Mouse (Mus musculus) forebrain, postnatal 0 days (tissue): ENCODE measurements at regions not wholly inside any gene's neighbourhood (a gene's known extent, or its start where the extent isn't known, plus 50 kb on each side); places are given as distances from the start of the nearest gene placed in this dataset.

ENCODE experiments used
- ATAC-seq: fragments of 200-750 bp; cut with Nextera tagmentation; 2 replicates; pipeline ENCODE4 v1.8.0; 2017; ENCODE audit warnings: mild to moderate bottlenecking, moderate library complexity
- DNase-seq: peaks from one replicate; pipeline ENCODE4 v3.0.0-alpha.2; 2015
- H3K27ac ChIP-seq: fragments of 300-500 bp; sonication (generic); 2 replicates; pipeline ENCODE4 v1.5.1; 2014; ENCODE audit warnings: low read depth, mild to moderate bottlenecking, antibody characterized with exemption, low read length, moderate library complexity, mixed read lengths
- H3K27me3 ChIP-seq: fragments of 300-500 bp; sonication (generic); 2 replicates; pipeline ENCODE4 v1.6.1; 2014; ENCODE audit warnings: mild to moderate bottlenecking, low read length, mixed read lengths; ENCODE audit not compliant: insufficient read depth
- H3K36me3 ChIP-seq: fragments of 300-500 bp; sonication (generic); 2 replicates; pipeline ENCODE4 v1.6.1; 2014; ENCODE audit warnings: mild to moderate bottlenecking, moderate library complexity; ENCODE audit not compliant: insufficient read depth
- H3K4me1 ChIP-seq: fragments of 300-500 bp; sonication (generic); 2 replicates; pipeline ENCODE4 v1.6.1; 2014; ENCODE audit warnings: antibody characterized with exemption; ENCODE audit not compliant: insufficient read depth
- H3K4me2 ChIP-seq: fragments of 300-500 bp; sonication (generic); 2 replicates; pipeline ENCODE4 v1.6.1; 2014; ENCODE audit warnings: low read depth, mild to moderate bottlenecking, moderate library complexity
- H3K4me3 ChIP-seq: fragments of 300-500 bp; sonication (generic); 2 replicates; pipeline ENCODE4 v1.5.1; 2014; ENCODE audit warnings: low read depth, low read length, mixed read lengths
- H3K9ac ChIP-seq: fragments of 300-500 bp; sonication (generic); 2 replicates; pipeline ENCODE4 v1.6.1; 2014; ENCODE audit warnings: mild to moderate bottlenecking
- H3K9me3 ChIP-seq: fragments of 300-500 bp; sonication (generic); 2 replicates; pipeline ENCODE4 v1.6.1; 2016; ENCODE audit warnings: low read length
- CTCF ChIP-seq: sonication (generic); IDR thresholded peaks from 2 replicates; pipeline ENCODE4 v1.5.1; 2016; ENCODE audit warnings: antibody characterized with exemption, control low read depth, low read depth
- WGBS: fragments of 180-500 bp; shearing (Covaris S2); extraction: QIAGEN DNeasy Blood & Tissue Kit; methylation state at CpG from one replicate; pipeline ENCODE4 v1.1.7; 2014; 5-methylcytosine and 5-hydroxymethylcytosine counted together

GRCm38 (mm10) chr5:146677151-146677515, 92.1 kb upstream of the Gpr12 start:
- DNase-seq (no peak), ATAC-seq (no peak)
- no peaks in the 10 kb centered on the region; the same call in none of the 2 replicates for H3K27me3 ChIP-seq
- no peak overlapping the region for H3K27ac ChIP-seq
- no peaks in the 10 kb centered on the region for H3K4me1 ChIP-seq
- H3K4me2 ChIP-seq, result no peak overlapping the region
- H3K9me3 ChIP-seq, result 0 out of 2 replicates have a peak, but pooled peaks cover 5% of the 10 kb centered on the region
- no peaks in the 10 kb centered on the region for H3K36me3 ChIP-seq
- H3K9ac ChIP-seq, result no peak overlapping the region
- no peak for TF ChIP-seq CTCF
- WGBS, result 70% methylated on average over 8 of the region's 8 CpGs
- H3K4me3 ChIP-seq, result no peak overlapping the region

GRCm38 (mm10) chr5:146676470-146677150, 91.6 kb upstream of the Gpr12 start:
- no peak for ATAC-seq
- Histone ChIP-seq H3K9me3 (0 out of 2 replicates have a peak, but pooled peaks cover 5% of the 10 kb centered on the region), H3K4me1 (no peaks in the 10 kb centered on the region), H3K4me3 (no peak overlapping the region), H3K27me3 (no peaks in the 10 kb centered on the region; the same call in none of the 2 replicates), H3K36me3 (no peaks in the 10 kb centered on the region), H3K27ac (no peak overlapping the region), H3K4me2 (no peak overlapping the region), H3K9ac (no peak overlapping the region)
- WGBS, result 83% methylated on average over 12 of the region's 12 CpGs
- no peak for TF ChIP-seq CTCF
- no peak for DNase-seq

GRCm38 (mm10) chr5:146675887-146676277, 90.8 kb upstream of the Gpr12 start:
- Histone ChIP-seq H3K4me3 (no peak overlapping the region), H3K9me3 (0 out of 2 replicates have a peak, but pooled peaks cover 5% of the 10 kb centered on the region), H3K27me3 (no peaks in the 10 kb centered on the region; the same call in none of the 2 replicates), H3K4me2 (no peak overlapping the region), H3K27ac (no peak overlapping the region), H3K9ac (no peak overlapping the region), H3K4me1 (no peaks in the 10 kb centered on the region), H3K36me3 (no peaks in the 10 kb centered on the region)
- no peak for TF ChIP-seq CTCF
- 74% methylated on average over 4 of the region's 4 CpGs for WGBS
- ATAC-seq (no peak), DNase-seq (no peak)

- peak; percentile 71 for DNase-seq
- H3K9me3 ChIP-seq, result 0 out of 2 replicates have a peak, but pooled peaks cover 5% of the 10 kb centered on the region
- H3K27ac ChIP-seq, result no peak overlapping the region
- no peak overlapping the region for H3K9ac ChIP-seq
- no peaks in the 10 kb centered on the region; the same call in none of the 2 replicates for H3K27me3 ChIP-seq
- 19% methylated on average over 19 of the region's 19 CpGs for WGBS
- no peak overlapping the region for H3K4me3 ChIP-seq
- no peaks in the 10 kb centered on the region for H3K4me1 ChIP-seq
- H3K4me2 ChIP-seq, result no peak overlapping the region
- H3K36me3 ChIP-seq, result no peaks in the 10 kb centered on the region
- TF ChIP-seq CTCF, result peak; percentile 82
- ATAC-seq, result peak; percentile 72
Measured at GRCm38 (mm10) chr5:146675006-146675886, 90.2 kb upstream of the Gpr12 start.

- DNase-seq (no peak), ATAC-seq (no peak)
- H3K9me3 ChIP-seq, result no peaks in the 10 kb centered on the region
- no peaks in the 10 kb centered on the region for H3K27me3 ChIP-seq
- no peak overlapping the region for H3K9ac ChIP-seq
- no peaks in the 10 kb centered on the region for H3K4me1 ChIP-seq
- H3K4me2 ChIP-seq, result no peak overlapping the region
- no peaks in the 10 kb centered on the region for H3K36me3 ChIP-seq
- TF ChIP-seq CTCF, result no peak
- no peak overlapping the region for H3K27ac ChIP-seq
- H3K4me3 ChIP-seq, result no peak overlapping the region
- WGBS, result 73% methylated on average over 8 of the region's 8 CpGs
Measured at GRCm38 (mm10) chr5:146661751-146662150, 76.7 kb upstream of the Gpr12 start.

- 93% methylated on average over 2 of the region's 2 CpGs for WGBS
- Histone ChIP-seq H3K9ac (no peak overlapping the region), H3K36me3 (no peaks in the 10 kb centered on the region), H3K4me2 (no peak overlapping the region), H3K9me3 (no peaks in the 10 kb centered on the region), H3K27me3 (no peaks in the 10 kb centered on the region), H3K27ac (no peak overlapping the region), H3K4me3 (no peak overlapping the region), H3K4me1 (no peaks in the 10 kb centered on the region)
- ATAC-seq (no peak), DNase-seq (no peak)
- TF ChIP-seq CTCF, result no peak
Measured at GRCm38 (mm10) chr5:146657228-146657627, 72.2 kb upstream of the Gpr12 start.

- no peak for TF ChIP-seq CTCF
- 75% methylated on average over 7 of the region's 7 CpGs for WGBS
- no peaks in the 10 kb centered on the region for H3K9me3 ChIP-seq
- H3K4me3 ChIP-seq, result no peak overlapping the region
- H3K36me3 ChIP-seq, result no peaks in the 10 kb centered on the region
- H3K27ac ChIP-seq, result no peak overlapping the region
- no peaks in the 10 kb centered on the region for H3K27me3 ChIP-seq
- no peak for ATAC-seq
- no peak overlapping the region for H3K9ac ChIP-seq
- H3K4me2 ChIP-seq, result no peak overlapping the region
- no peak for DNase-seq
- H3K4me1 ChIP-seq, result no peaks in the 10 kb centered on the region
Measured at GRCm38 (mm10) chr5:146655394-146655793, 70.4 kb upstream of the Gpr12 start.
